Mouse (Mus musculus) embryonic facial prominence, embryonic 10.5 days (tissue): ENCODE measurements around the gene Qrich2. TPM values are rescaled to one million over a fixed set of nuclear protein-coding genes. Genes with fewer than 3 reads are reported as not detected.
A peak's percentile ranks its signal among the peaks of the same experiment; 100 is the strongest.
"Not testable (repeated sequence)": the region's sequence is repeated elsewhere in the genome, so short reads cannot be mapped to it uniquely, and the experiment has no call there.

Source experiments
- DNase-seq: peaks from one replicate; pipeline ENCODE4 v3.0.0-alpha.2; 2017; ENCODE audit warnings: low spot score
- H3K27ac ChIP-seq: fragments of 300-500 bp; sonication (generic); replicated peaks from 2 replicates; pipeline ENCODE4 v1.5.1; 2016; ENCODE audit warnings: mild to moderate bottlenecking
- H3K27me3 ChIP-seq: fragments of 300-500 bp; sonication (generic); replicated peaks from 2 replicates; pipeline ENCODE4 v1.6.1; 2016; ENCODE audit warnings: low read depth, mild to moderate bottlenecking; ENCODE audit not compliant: poor library complexity, severe bottlenecking
- H3K36me3 ChIP-seq: fragments of 300-500 bp; sonication (generic); replicated peaks from 2 replicates; pipeline ENCODE4 v1.6.1; 2016; ENCODE audit warnings: mild to moderate bottlenecking, moderate library complexity
- H3K4me1 ChIP-seq: fragments of 300-500 bp; sonication (generic); 2 replicates; pipeline ENCODE4 v1.6.1; 2016
- H3K4me3 ChIP-seq: fragments of 300-500 bp; sonication (generic); 2 replicates; pipeline ENCODE4 v1.5.1; 2016; ENCODE audit warnings: mild to moderate bottlenecking, moderate library complexity
- H3K9me3 ChIP-seq: fragments of 300-500 bp; sonication (generic); 2 replicates; pipeline ENCODE4 v1.6.1; 2016; ENCODE audit warnings: mild to moderate bottlenecking
- WGBS: fragments of 180-500 bp; shearing (Covaris S2); methylation state at CpG from one replicate; pipeline ENCODE4 v1.1.7; 2016; 5-methylcytosine and 5-hydroxymethylcytosine counted together
- polyA plus RNA-seq: library from polyadenylated mRNA; unstranded; fragments of >200 nt; fragmentation: Nextera tagmentation; extraction: Ambion mirVana; gene quantifications from 2 replicates; pipeline ENCODE4 v1.2.1, GENCODE M21; 2016

Gene Qrich2
- polyA plus RNA-seq, 1 experiment from 2014 or later, result 0.44 TPM

DNA sequence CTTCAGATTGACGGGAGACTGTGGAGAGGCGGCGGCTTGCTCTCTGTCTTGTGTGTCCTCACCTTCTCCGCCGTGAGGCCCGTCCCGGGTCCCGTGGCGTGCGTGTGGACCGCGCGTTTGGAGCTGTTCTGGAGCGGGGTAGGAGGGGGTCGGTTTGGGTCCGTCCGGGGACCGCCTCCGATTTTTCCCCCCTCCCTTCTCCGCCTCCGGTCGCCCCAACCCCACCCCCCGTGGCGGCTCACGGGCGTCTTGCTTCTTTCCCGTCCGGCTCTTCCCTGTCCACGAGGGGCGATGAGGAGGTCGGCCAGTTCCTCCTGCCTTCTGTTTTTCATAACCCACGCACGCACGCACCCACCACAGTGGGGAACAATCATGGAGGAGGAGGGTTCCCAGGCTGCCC is 32.6 kb upstream of the Qrich2 start:
- WGBS, result 30% methylated on average over 34 of the region's 34 CpGs
- peaks cover 21% of the 10 kb centered on the region for H3K4me1 ChIP-seq
- no peaks in the 10 kb centered on the region for H3K27me3 ChIP-seq
- H3K27ac ChIP-seq, result peak overlapping the region; percentile 41; the same call in 1 of the 2 replicates
- H3K4me3 ChIP-seq, result peak overlapping the region; percentile 46
- no peak for DNase-seq
- no peaks in the 10 kb centered on the region for H3K36me3 ChIP-seq
- no peaks in the 10 kb centered on the region for H3K9me3 ChIP-seq

DNA sequence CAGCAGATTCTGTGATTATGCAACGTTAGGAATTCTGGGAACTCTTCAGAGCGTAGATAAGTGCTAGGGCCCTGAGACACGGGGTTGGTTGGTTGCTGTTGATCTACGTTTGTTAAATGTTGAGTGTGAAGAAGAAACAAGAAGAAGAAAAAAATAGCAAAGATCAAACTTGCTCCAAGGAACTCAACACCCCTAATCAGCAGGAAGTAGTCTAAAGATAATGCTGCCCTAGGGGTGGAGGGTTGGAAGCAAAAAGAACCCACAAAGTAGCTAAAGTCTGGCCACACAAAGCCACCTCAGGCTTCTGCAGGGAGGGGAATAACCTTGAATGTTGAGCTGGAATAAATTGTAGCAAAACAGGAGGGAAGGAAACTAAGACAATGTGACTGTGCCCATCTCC is 31.3 kb upstream of the Qrich2 start:
- Histone ChIP-seq H3K27me3 (no peaks in the 10 kb centered on the region), H3K9me3 (no peaks in the 10 kb centered on the region), H3K4me3 (no peak overlapping the region), H3K4me1 (peaks cover 21% of the 10 kb centered on the region), H3K27ac (no peak overlapping the region), H3K36me3 (no peaks in the 10 kb centered on the region)
- 85% methylated on average over 4 of the region's 4 CpGs for WGBS
- no peak for DNase-seq

DNA sequence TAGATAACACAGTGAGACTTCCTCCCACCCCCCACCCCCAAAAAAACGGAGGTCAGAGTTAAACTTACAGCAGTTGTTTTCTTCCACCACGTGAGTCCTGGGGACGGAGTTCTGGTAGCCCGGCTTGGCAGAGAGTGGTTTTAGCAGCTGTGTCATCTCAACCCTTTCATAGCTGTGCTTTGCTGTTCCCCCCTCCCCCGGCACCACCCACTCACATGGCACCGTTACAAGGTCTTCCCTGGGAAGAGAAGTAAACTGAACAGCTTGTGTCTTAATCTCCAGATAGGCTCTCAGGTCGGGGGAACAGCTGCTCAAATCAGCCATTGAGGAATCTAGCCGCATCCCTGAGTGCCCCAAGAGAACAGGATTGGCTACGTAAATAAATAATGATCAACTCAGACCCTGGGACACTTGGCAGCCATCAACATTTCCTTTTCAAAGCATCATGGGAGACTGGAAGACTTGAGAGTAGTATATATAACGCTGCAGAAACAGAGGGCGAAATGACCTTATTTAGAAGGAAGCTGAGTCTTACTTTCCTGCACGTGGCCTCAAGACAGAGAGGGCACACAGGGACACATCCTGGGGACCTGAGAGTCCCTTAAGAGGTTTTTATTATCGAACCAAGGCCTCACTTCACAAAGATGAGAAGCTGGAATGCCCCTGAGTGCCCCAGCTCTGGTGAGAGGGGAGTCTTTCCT is 28.6 kb upstream of the Qrich2 start:
- H3K4me1 ChIP-seq, result peaks cover 25% of the 10 kb centered on the region
- no peaks in the 10 kb centered on the region for H3K27me3 ChIP-seq
- whole genome bisulfite sequencing, result 66% methylated on average over 13 of the region's 13 CpGs
- peak overlapping the region; percentile 49 for H3K27ac ChIP-seq
- no peaks in the 10 kb centered on the region for H3K36me3 ChIP-seq
- no peaks in the 10 kb centered on the region for H3K9me3 ChIP-seq
- no peak overlapping the region for H3K4me3 ChIP-seq
- no peak for DNase-seq

DNA sequence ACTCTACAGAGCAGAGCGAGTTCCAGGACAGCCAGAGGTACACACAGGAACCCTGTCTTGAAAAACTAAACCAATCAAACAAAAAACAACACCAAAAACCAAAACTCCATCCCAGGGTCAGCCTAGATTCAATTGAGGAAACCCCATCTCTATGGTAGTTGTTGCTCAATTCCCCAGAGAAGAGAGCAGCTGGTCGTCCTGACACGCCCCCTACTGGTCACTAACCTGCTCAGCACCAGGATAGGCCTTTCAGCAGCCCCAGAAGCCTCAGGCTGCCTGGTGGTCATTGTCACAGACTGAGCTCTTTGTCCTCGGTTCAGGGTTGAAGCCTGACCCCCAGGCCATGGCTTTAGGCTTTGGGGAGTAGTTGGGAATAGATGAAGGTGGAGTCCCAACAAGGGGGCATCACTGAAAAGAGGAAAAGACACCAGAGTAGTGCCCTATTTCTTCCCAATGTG is 27.8 kb upstream of the Qrich2 start, which contains the start of gene Prpsap1:
Prpsap1 (minus strand) TSS at position 408 of the 458 bp plus-strand sequence.
- WGBS, result 24% methylated on average over 4 of the region's 4 CpGs
- H3K4me3 ChIP-seq, result peak within 1 kb of the TSS; percentile 13; the same call in 1 of the 2 replicates

DNA sequence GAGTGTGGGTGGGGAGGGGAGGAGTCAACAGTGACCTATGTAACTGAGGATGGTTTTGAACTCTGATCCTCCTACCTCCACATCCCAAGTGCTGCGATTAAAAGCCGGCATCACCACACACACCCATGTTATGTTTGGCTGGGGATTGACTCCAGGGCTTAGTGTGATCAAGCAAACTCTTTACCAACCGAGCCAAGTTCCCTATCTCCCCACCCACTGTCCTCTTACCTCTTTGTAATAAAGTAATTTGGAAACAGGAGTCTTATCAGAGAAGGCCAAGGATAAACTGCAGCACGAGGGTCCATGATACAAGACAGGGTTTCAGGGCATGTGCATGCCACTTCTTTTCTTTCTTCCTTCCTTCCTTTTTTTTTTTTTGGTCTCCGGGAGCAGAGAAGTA is 27.1 kb upstream of the Qrich2 start:
- H3K4me3 ChIP-seq, result peak overlapping the region; percentile 13; the same call in 1 of the 2 replicates

More for the DNA sequence above, 27.8 kb upstream of the Qrich2 start, which contains the start of gene Prpsap1:
- Histone ChIP-seq H3K9me3 (no peaks in the 10 kb centered on the region), H3K4me1 (peaks cover 30% of the 10 kb centered on the region), H3K27me3 (no peaks in the 10 kb centered on the region), H3K27ac (peak within 1 kb of the TSS; percentile 49), H3K36me3 (peaks cover under 1% of the 10 kb centered on the region)
- DNase-seq, result peak; percentile 69

DNA sequence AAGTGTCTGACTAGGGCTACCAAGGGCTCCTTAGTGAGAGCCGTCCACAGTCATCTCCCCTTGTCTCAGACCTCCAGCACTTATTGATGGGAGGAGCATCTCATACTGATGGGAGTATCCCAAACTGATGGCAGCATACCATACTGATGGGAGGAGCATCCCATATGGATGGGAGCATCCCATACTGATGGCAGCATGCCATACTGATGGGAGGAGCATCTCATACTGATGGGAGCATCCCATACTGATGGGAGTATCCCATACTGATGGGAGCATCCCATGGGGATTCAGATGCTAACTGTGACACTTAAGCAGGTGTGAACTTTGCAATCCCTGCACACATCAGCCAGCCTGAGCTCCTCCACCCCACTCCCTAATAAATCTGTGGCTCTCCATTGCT is 26.5 kb upstream of the Qrich2 start:
- peaks cover 26% of the 10 kb centered on the region for H3K4me1 ChIP-seq
- H3K9me3 ChIP-seq, DNase-seq, H3K27ac ChIP-seq, H3K27me3 ChIP-seq, H3K4me3 ChIP-seq: not testable (repeated sequence)
- 83% methylated on average over 1 of the region's 1 CpGs for WGBS
- peaks cover 13% of the 10 kb centered on the region for H3K36me3 ChIP-seq

More for the DNA sequence above, 27.1 kb upstream of the Qrich2 start:
- no peak for DNase-seq
- no peaks in the 10 kb centered on the region for H3K27me3 ChIP-seq
- peaks cover 26% of the 10 kb centered on the region for H3K4me1 ChIP-seq
- 86% methylated on average over 5 of the region's 5 CpGs for WGBS
- H3K27ac ChIP-seq, result no peak overlapping the region
- peaks cover 7% of the 10 kb centered on the region for H3K36me3 ChIP-seq
- H3K9me3 ChIP-seq, result 0 out of 2 replicates have a peak, but pooled peaks cover 2% of the 10 kb centered on the region

DNA sequence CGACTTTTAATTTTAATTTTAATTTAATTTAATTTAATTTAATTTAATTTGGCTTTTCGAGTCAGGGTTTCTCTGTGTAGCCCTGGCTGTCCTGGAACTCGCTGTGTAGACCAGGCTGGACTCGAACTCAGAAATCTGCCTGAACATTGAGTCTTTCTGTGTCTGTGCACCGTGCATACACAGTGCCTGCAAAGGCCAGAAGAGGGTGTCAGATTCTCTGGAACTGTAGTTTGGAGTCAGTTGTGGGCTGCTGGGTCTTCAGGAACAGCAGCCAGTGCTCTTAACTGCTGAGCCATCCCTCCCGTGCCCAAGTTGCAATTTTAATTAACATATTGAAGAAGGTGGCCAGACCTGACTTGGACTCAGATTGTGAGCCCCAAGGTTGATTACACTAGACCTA is 25.3 kb upstream of the Qrich2 start:
- Histone ChIP-seq H3K4me3 (peak overlapping the region; percentile 78), H3K36me3 (peaks cover 25% of the 10 kb centered on the region), H3K27ac (peak overlapping the region; percentile 97; the same call in 1 of the 2 replicates), H3K27me3 (no peaks in the 10 kb centered on the region), H3K4me1 (peaks cover 26% of the 10 kb centered on the region), H3K9me3 (0 out of 2 replicates have a peak, but pooled peaks cover 2% of the 10 kb centered on the region)
- no peak for DNase-seq
- WGBS, result 70% methylated on average over 6 of the region's 6 CpGs

DNA sequence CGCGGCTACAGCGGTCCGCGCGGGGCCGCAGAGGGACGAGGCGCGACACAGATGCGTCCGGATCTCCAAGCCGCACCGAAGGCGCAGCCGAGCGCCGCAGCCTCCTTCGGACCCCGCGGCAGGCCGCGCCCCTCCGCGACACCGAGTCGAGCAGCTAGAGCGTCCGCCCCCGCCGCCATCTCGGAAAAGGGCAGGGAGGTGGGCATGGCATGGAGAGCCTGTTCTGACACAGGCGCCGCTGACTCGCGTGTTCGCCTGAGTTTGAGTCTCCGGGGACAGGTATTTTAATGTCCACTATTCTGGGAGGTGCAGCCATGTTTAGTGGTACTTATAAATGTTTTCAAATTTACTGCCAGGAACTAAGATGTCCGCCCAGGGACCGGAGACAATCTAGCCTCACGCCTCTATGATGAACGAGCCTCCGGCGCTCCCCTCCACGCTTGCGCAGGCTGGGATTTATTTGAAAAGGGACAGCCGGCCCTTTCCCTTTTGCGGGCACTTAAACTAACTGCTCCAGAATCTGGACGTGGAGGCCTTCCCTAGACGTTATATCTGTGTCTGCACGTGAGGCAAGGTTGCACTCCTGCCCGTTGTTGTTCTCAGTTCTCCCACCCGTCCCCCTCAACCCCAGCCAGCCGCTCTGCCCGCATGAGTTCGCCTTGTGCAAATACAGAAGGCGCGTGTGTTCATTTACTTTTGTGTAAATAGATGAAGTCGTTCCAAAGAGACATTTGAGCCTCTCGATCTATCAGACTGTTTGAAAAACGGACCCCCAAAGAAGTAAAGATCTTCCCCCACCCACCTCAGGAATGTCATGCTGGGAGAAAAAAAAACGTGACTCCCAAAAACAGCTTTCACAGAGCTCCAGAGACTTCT is 24.4 kb upstream of the Qrich2 start:
- Histone ChIP-seq H3K9me3 (0 out of 2 replicates have a peak, but pooled peaks cover 2% of the 10 kb centered on the region), H3K36me3 (peaks cover 34% of the 10 kb centered on the region), H3K4me3 (peak overlapping the region; percentile 78), H3K27me3 (no peaks in the 10 kb centered on the region), H3K4me1 (peaks cover 26% of the 10 kb centered on the region), H3K27ac (peak overlapping the region; percentile 97)
- peak; percentile 93 for DNase-seq
- under 1% methylated on average over 62 of the region's 62 CpGs for WGBS

DNA sequence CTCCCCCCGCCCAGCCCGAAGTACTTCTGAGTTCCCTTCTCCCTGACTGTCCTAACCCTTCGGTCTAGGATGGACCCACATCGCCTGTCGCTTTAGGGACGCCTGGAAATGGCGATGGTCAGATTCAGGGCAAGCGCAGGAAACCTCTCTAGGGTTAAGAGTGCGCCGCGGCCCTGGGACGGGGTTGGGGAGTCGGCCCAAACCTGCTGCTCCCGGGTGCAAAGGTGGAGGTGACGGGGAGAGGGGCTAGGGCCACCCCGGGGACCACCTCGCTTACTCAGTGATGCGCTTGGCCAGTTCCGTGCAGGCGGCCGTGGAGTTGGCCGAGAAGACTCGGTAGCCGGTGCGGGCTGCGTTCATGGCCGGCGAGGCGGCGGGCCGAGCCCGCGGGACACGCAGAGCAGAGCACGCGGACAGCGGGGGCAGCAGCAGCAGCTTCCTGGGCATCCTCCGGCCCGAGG is 23.8 kb upstream of the Qrich2 start:
- H3K27ac ChIP-seq, result peak overlapping the region; percentile 97
- H3K4me3 ChIP-seq, result peak overlapping the region; percentile 78
- under 1% methylated on average over 39 of the region's 39 CpGs for WGBS
- DNase-seq, result no peak
- H3K4me1 ChIP-seq, result peaks cover 21% of the 10 kb centered on the region
- H3K9me3 ChIP-seq, result 0 out of 2 replicates have a peak, but pooled peaks cover 2% of the 10 kb centered on the region
- H3K36me3 ChIP-seq, result peaks cover 40% of the 10 kb centered on the region
- H3K27me3 ChIP-seq, result no peaks in the 10 kb centered on the region

DNA sequence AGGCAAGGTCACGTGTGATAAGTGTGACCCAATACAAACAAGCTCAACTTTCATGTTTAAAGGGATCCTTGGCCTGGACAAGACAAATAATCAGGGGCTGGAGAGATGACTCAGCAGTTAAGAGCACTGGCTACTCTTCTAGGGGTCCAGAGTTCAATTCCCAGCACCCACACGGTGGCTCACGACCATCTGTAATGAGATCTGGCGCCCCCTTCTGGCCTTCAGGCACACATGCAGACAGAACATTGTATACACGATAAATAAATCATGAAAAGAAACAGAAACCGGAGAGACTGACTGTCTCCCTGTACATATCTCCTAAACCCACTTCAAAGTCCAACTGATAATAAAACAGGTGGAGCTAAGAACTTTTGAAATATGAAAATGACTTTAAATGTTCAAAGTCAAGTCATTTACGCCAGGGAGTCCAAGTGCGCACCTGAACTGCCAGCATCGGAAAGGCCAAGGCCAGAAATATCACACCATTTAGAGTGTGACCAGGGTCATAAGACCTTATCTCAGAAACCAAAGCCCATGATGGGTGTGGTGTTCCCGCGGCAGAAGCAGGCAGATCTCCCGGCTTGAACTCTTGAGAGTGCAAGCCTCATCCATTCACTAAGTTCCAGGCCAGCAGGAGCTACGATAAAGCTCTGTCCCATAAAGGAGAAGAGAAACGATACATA is 22.8 kb upstream of the Qrich2 start:
- 78% methylated on average over 14 of the region's 14 CpGs for WGBS
- Histone ChIP-seq H3K36me3 (peaks cover 50% of the 10 kb centered on the region), H3K27ac (peak overlapping the region; percentile 97; the same call in 1 of the 2 replicates), H3K9me3 (0 out of 2 replicates have a peak, but pooled peaks cover 2% of the 10 kb centered on the region), H3K4me3 (peak overlapping the region; percentile 78), H3K4me1 (peaks cover 12% of the 10 kb centered on the region), H3K27me3 (no peaks in the 10 kb centered on the region)
- DNase-seq, result no peak

DNA sequence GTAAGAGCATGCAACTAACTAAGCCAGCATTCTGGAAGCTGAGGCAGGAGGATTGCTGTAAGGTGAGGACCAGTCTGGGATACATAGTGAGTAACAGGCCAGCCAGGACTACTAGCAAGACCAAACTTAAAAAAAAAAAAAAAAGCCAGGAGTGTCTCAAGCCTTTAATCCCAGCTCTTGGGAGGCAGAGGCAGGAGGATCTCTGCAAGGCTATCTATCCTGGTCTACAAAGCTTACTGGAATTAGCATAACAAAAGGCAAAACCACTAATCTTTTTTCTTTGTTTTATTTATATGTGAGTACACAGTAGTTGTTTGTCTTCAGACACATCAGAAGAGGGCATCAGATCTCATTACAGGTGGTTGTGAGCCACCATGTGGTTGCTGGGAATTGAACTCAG is 22.2 kb upstream of the Qrich2 start:
- H3K36me3 ChIP-seq, result peaks cover 56% of the 10 kb centered on the region
- DNase-seq, result no peak

DNA sequence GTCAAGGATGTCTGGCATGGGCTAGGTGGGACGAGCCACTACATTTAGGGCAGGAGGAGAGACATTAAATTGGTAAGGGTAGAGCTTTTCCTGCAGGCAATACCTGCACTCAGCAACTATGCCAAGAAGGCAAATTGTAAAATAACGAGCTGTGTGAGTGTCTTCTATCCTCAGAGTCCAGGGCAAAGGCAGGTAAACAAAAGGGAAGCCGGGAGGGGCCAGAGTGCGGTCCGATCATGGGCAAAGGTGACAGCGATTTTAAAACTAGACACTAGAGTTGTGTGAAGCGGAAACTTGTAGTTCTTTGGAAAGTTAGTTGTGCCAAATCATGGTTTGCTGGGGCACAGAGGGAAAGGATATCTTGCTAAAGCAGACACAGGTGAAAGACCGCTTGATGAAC is 18.2 kb upstream of the Qrich2 start:
- Histone ChIP-seq H3K27ac (no peak overlapping the region), H3K27me3 (no peaks in the 10 kb centered on the region), H3K4me1 (peaks cover 17% of the 10 kb centered on the region), H3K4me3 (no peak overlapping the region), H3K9me3 (0 out of 2 replicates have a peak, but pooled peaks cover 5% of the 10 kb centered on the region), H3K36me3 (peaks cover 96% of the 10 kb centered on the region)
- DNase-seq, result no peak
- 93% methylated on average over 8 of the region's 8 CpGs for WGBS

More for the DNA sequence above, 22.2 kb upstream of the Qrich2 start:
- Histone ChIP-seq H3K4me3 (no peak overlapping the region), H3K27me3 (no peaks in the 10 kb centered on the region), H3K9me3 (0 out of 2 replicates have a peak, but pooled peaks cover 2% of the 10 kb centered on the region), H3K27ac (no peak overlapping the region), H3K4me1 (peaks cover 11% of the 10 kb centered on the region)
